Mouse (Mus musculus) stomach, embryonic 15.5 days (tissue): ENCODE measurements around the gene Gmds. TPM values are rescaled to one million over a fixed set of nuclear protein-coding genes. Genes with fewer than 3 reads are reported as not detected.

ENCODE experiments used
- ATAC-seq: fragments of 200-750 bp; cut with Nextera tagmentation; 2 replicates; pipeline ENCODE4 v1.8.0; 2017; ENCODE audit warnings: low read depth, moderate number of reproducible peaks, moderate TSS enrichment; ENCODE audit not compliant: insufficient read depth, low FRiP score
- H3K27ac ChIP-seq: fragments of 300-500 bp; sonication (generic); 2 replicates; pipeline ENCODE4 v1.5.1; 2015; ENCODE audit warnings: mild to moderate bottlenecking, inconsistent platforms
- H3K27me3 ChIP-seq: fragments of 300-500 bp; sonication (generic); replicated peaks from 2 replicates; pipeline ENCODE4 v1.6.1; 2015; ENCODE audit warnings: inconsistent platforms
- H3K36me3 ChIP-seq: fragments of 300-500 bp; sonication (generic); 2 replicates; pipeline ENCODE4 v1.6.1; 2015; ENCODE audit warnings: inconsistent platforms
- H3K4me1 ChIP-seq: fragments of 300-500 bp; sonication (generic); 2 replicates; pipeline ENCODE4 v1.6.1; 2015; ENCODE audit warnings: inconsistent platforms
- H3K4me2 ChIP-seq: fragments of 300-500 bp; sonication (generic); 2 replicates; pipeline ENCODE4 v1.6.1; 2015; ENCODE audit warnings: mild to moderate bottlenecking, inconsistent platforms
- H3K4me3 ChIP-seq: fragments of 300-500 bp; sonication (generic); replicated peaks from 2 replicates; pipeline ENCODE4 v1.5.1; 2015; ENCODE audit warnings: inconsistent platforms
- H3K9ac ChIP-seq: fragments of 300-500 bp; sonication (generic); 2 replicates; pipeline ENCODE4 v1.6.1; 2015; ENCODE audit warnings: inconsistent platforms
- H3K9me3 ChIP-seq: fragments of 300-500 bp; sonication (generic); 2 replicates; pipeline ENCODE4 v1.6.1; 2016; ENCODE audit warnings: inconsistent platforms
- WGBS: fragments of 180-500 bp; shearing (Covaris S2); methylation state at CpG from one replicate; pipeline ENCODE4 v1.1.7; 2015; 5-methylcytosine and 5-hydroxymethylcytosine counted together
- polyA plus RNA-seq: library from polyadenylated mRNA; unstranded; fragments of >200 nt; fragmentation: Nextera tagmentation; extraction: Ambion mirVana; gene quantifications from 2 replicates; pipeline ENCODE4 v1.2.1, GENCODE M21; 2015

Gene Gmds
- polyA plus RNA-seq, 1 experiment from 2014 or later, result 75.2 TPM

DNA sequence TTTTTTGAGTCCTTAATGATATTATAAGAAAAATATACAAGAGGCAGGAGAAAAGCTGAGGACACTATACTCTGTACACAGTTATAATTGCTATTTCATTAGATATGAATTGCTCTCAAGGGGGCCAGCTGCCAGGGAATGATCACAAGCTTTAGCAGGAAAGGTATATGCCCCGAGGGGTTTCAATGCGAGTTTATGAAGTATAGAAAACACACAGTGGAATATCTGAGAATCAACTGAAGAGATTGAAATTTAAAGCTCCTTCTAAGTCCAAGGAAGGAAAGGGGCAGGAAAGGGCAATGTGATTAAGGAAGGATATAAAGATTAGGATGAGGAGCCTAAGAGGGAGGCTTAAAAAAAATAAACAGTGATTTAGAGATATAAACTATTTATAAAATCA is 427.2 kb downstream of the Gmds start:
- 29% methylated on average over 2 of the region's 2 CpGs for WGBS
- H3K9me3 ChIP-seq, result no peaks in the 10 kb centered on the region
- no peaks in the 10 kb centered on the region for H3K36me3 ChIP-seq
- H3K4me3 ChIP-seq, result no peak overlapping the region
- ATAC-seq, result no peak
- no peak overlapping the region for H3K4me2 ChIP-seq
- no peaks in the 10 kb centered on the region for H3K27me3 ChIP-seq
- peaks cover 4% of the 10 kb centered on the region; the same call in 1 of the 2 replicates for H3K4me1 ChIP-seq
- H3K9ac ChIP-seq, result no peak overlapping the region
- H3K27ac ChIP-seq, result no peak overlapping the region

DNA sequence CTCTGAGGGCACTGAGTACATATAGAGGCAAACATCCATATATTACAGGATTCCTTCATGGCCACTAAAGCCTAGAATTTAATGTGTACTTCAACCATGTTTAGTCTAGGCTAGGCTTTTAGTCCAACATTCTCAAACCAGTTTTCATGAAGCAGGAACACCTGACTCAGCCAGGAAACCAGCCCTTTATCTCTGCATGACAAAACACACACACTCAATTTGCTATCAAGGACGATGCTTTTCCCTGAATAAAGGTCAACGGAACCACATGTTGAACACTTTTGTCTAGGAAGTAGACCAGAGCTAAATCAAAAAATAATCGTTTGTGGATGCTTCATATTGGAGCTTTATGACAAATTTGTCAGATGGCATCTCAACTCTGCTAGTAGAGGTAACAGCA is 429.5 kb downstream of the Gmds start:
- no peak for ATAC-seq
- Histone ChIP-seq H3K27me3 (no peaks in the 10 kb centered on the region), H3K4me1 (peaks cover 4% of the 10 kb centered on the region; the same call in 1 of the 2 replicates), H3K4me2 (no peak overlapping the region), H3K36me3 (no peaks in the 10 kb centered on the region), H3K27ac (no peak overlapping the region), H3K9ac (no peak overlapping the region), H3K9me3 (no peaks in the 10 kb centered on the region), H3K4me3 (no peak overlapping the region)
- WGBS, result 70% methylated on average over 3 of the region's 3 CpGs

- no peak for ATAC-seq
- 84% methylated on average over 1 of the region's 1 CpGs for WGBS
- H3K9me3 ChIP-seq, result no peaks in the 10 kb centered on the region
- H3K27me3 ChIP-seq, result no peaks in the 10 kb centered on the region
- H3K4me1 ChIP-seq, result no peaks in the 10 kb centered on the region
- H3K36me3 ChIP-seq, result no peaks in the 10 kb centered on the region
- no peak overlapping the region for H3K4me3 ChIP-seq
- H3K27ac ChIP-seq, result no peak overlapping the region
- H3K9ac ChIP-seq, result no peak overlapping the region
- no peak overlapping the region for H3K4me2 ChIP-seq
Observed at GRCm38 (mm10) chr13:31906514-31906913, 432.0 kb downstream of the Gmds start.

DNA sequence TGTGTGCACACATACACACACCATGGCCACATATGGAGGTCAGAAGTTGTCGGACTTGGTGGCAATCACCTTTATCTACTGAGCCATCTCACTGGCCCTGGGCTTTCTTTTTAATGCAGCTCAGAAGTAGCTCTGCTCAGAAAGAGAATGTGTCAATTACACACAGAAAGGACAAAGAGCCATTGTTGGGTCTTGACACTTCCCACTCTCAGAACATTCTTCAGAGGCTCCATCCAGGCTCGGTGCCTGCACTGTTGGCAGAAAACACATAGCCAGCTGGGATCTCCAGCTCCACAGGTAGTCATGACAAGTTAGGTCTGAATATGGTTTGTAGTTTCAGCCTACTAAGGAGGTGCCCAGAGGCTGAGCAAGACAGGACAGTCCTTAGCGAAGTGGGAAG is 438.3 kb downstream of the Gmds start:
- H3K36me3 ChIP-seq, result no peaks in the 10 kb centered on the region
- H3K4me3 ChIP-seq, result no peak overlapping the region
- ATAC-seq, result no peak
- no peaks in the 10 kb centered on the region for H3K4me1 ChIP-seq
- H3K4me2 ChIP-seq, result no peak overlapping the region
- H3K27me3 ChIP-seq, result no peaks in the 10 kb centered on the region
- no peaks in the 10 kb centered on the region for H3K9me3 ChIP-seq
- H3K27ac ChIP-seq, result no peak overlapping the region
- WGBS, result 72% methylated on average over 3 of the region's 3 CpGs
- no peak overlapping the region for H3K9ac ChIP-seq

DNA sequence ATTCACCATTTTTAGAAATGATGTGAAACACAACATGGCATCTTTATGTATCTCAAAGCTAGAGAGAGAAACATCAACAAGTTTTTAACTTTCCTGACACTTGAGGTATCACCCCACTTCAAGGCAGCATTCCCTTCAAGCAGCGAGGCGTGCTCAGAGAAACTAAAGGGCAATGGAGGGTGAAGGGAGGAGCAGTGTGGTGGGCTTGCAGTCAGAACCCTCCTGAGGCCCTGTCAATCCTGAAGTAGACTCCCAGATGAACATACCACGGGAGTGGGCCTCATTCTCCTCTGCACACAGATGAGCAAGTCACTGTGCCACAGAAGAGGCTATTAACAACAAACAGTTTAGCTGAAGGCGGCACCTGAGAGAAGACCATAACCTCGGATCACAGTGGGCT is 439.1 kb downstream of the Gmds start:
- WGBS, result 87% methylated on average over 5 of the region's 5 CpGs
- Histone ChIP-seq H3K4me2 (no peak overlapping the region), H3K27me3 (no peaks in the 10 kb centered on the region), H3K9me3 (no peaks in the 10 kb centered on the region), H3K27ac (no peak overlapping the region), H3K4me3 (no peak overlapping the region), H3K4me1 (no peaks in the 10 kb centered on the region), H3K36me3 (no peaks in the 10 kb centered on the region), H3K9ac (no peak overlapping the region)
- ATAC-seq, result no peak

DNA sequence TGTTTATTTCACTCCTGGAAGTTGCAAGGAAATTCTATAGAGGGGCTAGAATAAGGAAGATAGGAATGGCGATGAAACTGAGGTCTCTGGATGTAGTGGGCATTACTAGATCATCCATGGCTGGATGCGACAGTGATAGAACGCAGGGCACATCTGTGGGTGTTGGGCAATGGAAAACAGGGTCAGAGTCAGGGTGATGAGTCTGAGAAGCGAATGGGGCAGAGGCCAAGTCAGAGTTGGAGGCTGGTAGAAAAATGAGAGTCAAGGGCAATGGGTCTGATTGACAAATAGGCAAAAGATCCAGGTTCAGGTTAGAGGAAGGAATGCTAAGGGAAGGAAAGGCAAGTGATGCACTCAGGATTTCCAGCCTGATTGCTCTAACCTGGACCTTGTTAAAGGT is 441.0 kb downstream of the Gmds start:
- no peaks in the 10 kb centered on the region for H3K36me3 ChIP-seq
- no peak overlapping the region for H3K27ac ChIP-seq
- no peaks in the 10 kb centered on the region for H3K4me1 ChIP-seq
- no peak overlapping the region for H3K4me3 ChIP-seq
- WGBS, result 72% methylated on average over 4 of the region's 4 CpGs
- ATAC-seq, result no peak
- no peak overlapping the region for H3K4me2 ChIP-seq
- no peaks in the 10 kb centered on the region for H3K9me3 ChIP-seq
- no peak overlapping the region for H3K9ac ChIP-seq
- H3K27me3 ChIP-seq, result no peaks in the 10 kb centered on the region

DNA sequence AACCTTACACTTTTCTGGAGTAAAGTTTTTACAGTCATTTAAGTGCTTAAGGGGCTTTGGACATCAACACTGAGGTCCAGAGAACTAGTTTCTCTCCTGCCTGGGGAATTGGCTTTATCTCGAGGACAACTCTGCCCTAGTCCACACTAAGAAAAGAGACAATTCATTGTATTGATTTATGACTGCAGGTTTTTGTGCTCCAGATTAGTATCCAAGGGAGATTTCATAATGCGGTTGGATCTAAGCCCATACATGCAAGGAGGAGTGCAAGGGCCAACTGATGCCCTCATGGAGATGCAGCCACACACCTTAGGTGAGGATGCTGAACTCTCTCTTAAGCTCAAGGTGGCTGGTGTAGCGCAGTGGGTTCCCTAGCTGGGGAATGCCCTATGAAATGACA is 444.0 kb downstream of the Gmds start:
- no peak overlapping the region for H3K27ac ChIP-seq
- WGBS, result 78% methylated on average over 3 of the region's 3 CpGs
- no peak for ATAC-seq

DNA sequence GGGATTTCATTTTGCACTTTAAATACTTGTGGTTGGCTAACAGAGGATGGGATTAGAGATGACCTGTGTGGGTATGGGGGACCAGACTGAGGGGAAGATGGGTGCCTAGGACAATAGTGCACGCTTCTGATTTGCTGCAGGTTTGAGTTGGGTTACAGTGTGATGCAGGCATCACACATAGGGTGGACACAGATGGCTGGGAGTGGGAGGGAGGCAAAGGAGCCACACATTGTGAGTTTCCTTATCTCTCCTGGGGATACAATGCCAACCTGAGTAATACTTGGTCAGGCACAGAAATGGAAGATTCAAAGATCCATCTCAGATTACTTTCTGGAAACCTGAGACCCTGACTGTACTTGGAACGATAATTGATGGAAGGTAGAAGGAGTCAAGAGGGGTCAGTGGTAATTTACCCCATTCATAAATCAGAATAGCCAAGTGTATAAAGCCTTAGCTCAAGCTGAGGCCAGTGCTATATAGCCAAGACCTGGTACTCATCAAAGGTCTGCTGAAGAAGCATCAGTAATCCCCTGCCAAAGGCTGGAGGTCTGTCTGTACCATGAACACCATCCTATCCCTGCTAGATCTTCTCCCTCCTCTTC is 445.5 kb downstream of the Gmds start:
- H3K27ac ChIP-seq, result no peak overlapping the region
- no peaks in the 10 kb centered on the region for H3K27me3 ChIP-seq
- no peak overlapping the region for H3K9ac ChIP-seq
- no peaks in the 10 kb centered on the region; the same call in 1 of the 2 replicates for H3K4me1 ChIP-seq
- 67% methylated on average over 2 of the region's 2 CpGs for WGBS
- no peak overlapping the region for H3K4me3 ChIP-seq
- H3K36me3 ChIP-seq, result no peaks in the 10 kb centered on the region
- no peak overlapping the region for H3K4me2 ChIP-seq
- H3K9me3 ChIP-seq, result no peaks in the 10 kb centered on the region
- ATAC-seq, result no peak

More for the DNA sequence above, 444.0 kb downstream of the Gmds start:
- no peaks in the 10 kb centered on the region for H3K4me1 ChIP-seq
- no peak overlapping the region for H3K9ac ChIP-seq
- H3K4me2 ChIP-seq, result no peak overlapping the region
- no peaks in the 10 kb centered on the region for H3K27me3 ChIP-seq
- H3K9me3 ChIP-seq, result no peaks in the 10 kb centered on the region
- no peak overlapping the region for H3K4me3 ChIP-seq
- no peaks in the 10 kb centered on the region for H3K36me3 ChIP-seq

GRCm38 (mm10) chr13:31888500-31888899 is 450.0 kb downstream of the Gmds start:
- no peak overlapping the region for H3K9ac ChIP-seq
- ATAC-seq, result no peak; the same call in 1 of the 2 replicates
- H3K4me2 ChIP-seq, result no peak overlapping the region
- 0 out of 2 replicates have a peak overlapping the region, but pooled peaks have one; percentile 4 for H3K27ac ChIP-seq
- H3K9me3 ChIP-seq, result no peaks in the 10 kb centered on the region
- WGBS, result 50% methylated on average over 3 of the region's 3 CpGs
- no peaks in the 10 kb centered on the region for H3K36me3 ChIP-seq
- H3K4me3 ChIP-seq, result no peak overlapping the region
- no peaks in the 10 kb centered on the region; the same call in 1 of the 2 replicates for H3K4me1 ChIP-seq
- no peaks in the 10 kb centered on the region for H3K27me3 ChIP-seq

- Histone ChIP-seq H3K27ac (no peak overlapping the region), H3K4me3 (no peak overlapping the region), H3K27me3 (no peaks in the 10 kb centered on the region), H3K9ac (no peak overlapping the region), H3K4me2 (no peak overlapping the region), H3K36me3 (no peaks in the 10 kb centered on the region), H3K4me1 (no peaks in the 10 kb centered on the region; the same call in 1 of the 2 replicates), H3K9me3 (no peaks in the 10 kb centered on the region)
- WGBS, result 82% methylated on average over 1 of the region's 1 CpGs
- no peak for ATAC-seq
Observed at GRCm38 (mm10) chr13:31885769-31886168, 452.8 kb downstream of the Gmds start.

- no peaks in the 10 kb centered on the region for H3K27me3 ChIP-seq
- no peak overlapping the region for H3K27ac ChIP-seq
- no peaks in the 10 kb centered on the region for H3K36me3 ChIP-seq
- no peak overlapping the region for H3K4me2 ChIP-seq
- H3K9me3 ChIP-seq, result no peaks in the 10 kb centered on the region
- no peak for ATAC-seq
- H3K9ac ChIP-seq, result no peak overlapping the region
- 81% methylated on average over 8 of the region's 8 CpGs for WGBS
- H3K4me3 ChIP-seq, result no peak overlapping the region
- H3K4me1 ChIP-seq, result no peaks in the 10 kb centered on the region
Observed at GRCm38 (mm10) chr13:31878805-31879477, 459.6 kb downstream of the Gmds start.

- Histone ChIP-seq H3K4me1 (no peaks in the 10 kb centered on the region), H3K36me3 (no peaks in the 10 kb centered on the region), H3K4me3 (no peak overlapping the region), H3K9ac (no peak overlapping the region), H3K4me2 (no peak overlapping the region), H3K9me3 (no peaks in the 10 kb centered on the region), H3K27me3 (no peaks in the 10 kb centered on the region), H3K27ac (no peak overlapping the region)
- no peak for ATAC-seq
- WGBS, result 43% methylated on average over 4 of the region's 4 CpGs
Observed at GRCm38 (mm10) chr13:31877061-31877460, 461.5 kb downstream of the Gmds start.
